Mouse (Mus musculus): ENCODE measurements around the gene Catsperz. TPM values are rescaled to one million over a fixed set of nuclear protein-coding genes. Genes with fewer than 3 reads are reported as not detected.

Gene Catsperz
- polyA plus RNA-seq, 1 experiment from 2014 or later: 0.86 TPM

DNA sequence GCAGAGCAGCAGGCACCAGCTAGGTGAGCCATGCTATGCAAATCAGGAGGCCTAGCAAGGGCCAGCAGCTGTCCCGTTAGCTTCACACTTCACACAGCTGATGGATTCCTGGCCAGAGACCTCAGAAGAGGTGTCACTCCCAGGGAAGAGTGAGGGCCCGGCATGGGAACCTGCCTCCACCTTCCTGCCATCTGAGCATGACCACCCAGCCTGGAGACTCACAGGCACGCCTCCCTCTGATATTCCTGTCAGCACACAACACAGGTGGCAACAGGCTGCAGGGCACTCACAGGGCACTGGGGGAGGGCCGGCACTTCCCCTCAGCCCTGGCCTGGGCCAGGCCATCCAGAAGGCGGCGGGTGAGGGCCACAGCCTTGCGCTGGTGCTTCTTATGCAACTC is 30.2 kb upstream of the Catsperz start:
- peaks cover 50% of the 10 kb centered on the region for H3K36me3 ChIP-seq
- H3K9ac ChIP-seq: peak overlapping the region; percentile 35; the same call in 1 of the 2 replicates
- no peak overlapping the region for H3K27ac ChIP-seq
- no peak for ATAC-seq (ENCODE audit: low FRiP score)
- H3K4me1 ChIP-seq (replicated peaks): peaks cover 16% of the 10 kb centered on the region
- no peaks in the 10 kb centered on the region for H3K9me3 ChIP-seq
- H3K4me2 ChIP-seq: no peak overlapping the region
- no peaks in the 10 kb centered on the region for H3K27me3 ChIP-seq
- H3K4me3 ChIP-seq: no peak overlapping the region
- WGBS: 84% methylated on average over 7 of the region's 7 CpGs

- Histone ChIP-seq H3K27ac (no peak overlapping the region), H3K27me3 (no peaks in the 10 kb centered on the region), H3K9me3 (no peaks in the 10 kb centered on the region), H3K4me2 (no peak overlapping the region), H3K4me3 (no peak overlapping the region), H3K4me1 (replicated peaks) (peaks cover 26% of the 10 kb centered on the region), H3K36me3 (peaks cover 44% of the 10 kb centered on the region), H3K9ac (peak overlapping the region; percentile 31; the same call in 1 of the 2 replicates)
- 44% methylated on average over 9 of the region's 9 CpGs for WGBS
- ATAC-seq (ENCODE audit: low FRiP score): no peak
These were observed 28.9 kb upstream of the Catsperz start for GRCm38 (mm10) chr19:6954046-6954445.

DNA sequence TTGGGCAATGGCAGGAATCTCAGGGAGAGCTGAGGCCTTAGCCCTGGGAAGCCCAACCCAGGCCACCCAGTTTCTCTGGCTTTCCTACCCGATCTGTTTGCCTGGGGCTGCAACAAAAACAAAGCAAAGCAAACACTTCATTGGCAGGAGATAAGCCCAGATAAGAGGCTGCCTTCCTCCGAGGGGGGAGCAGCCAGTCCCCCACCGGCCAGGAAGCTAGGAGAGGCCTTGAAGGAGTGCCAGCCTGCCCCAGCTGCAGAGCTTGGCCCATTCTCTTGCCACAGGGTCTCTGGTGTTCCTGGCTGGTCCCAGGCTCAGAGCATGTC is 27.5 kb upstream of the Catsperz start:
- peak overlapping the region; percentile 98 for H3K4me2 ChIP-seq
- H3K9me3 ChIP-seq: no peaks in the 10 kb centered on the region
- peaks cover 36% of the 10 kb centered on the region for H3K36me3 ChIP-seq
- H3K4me1 ChIP-seq (replicated peaks): peaks cover 26% of the 10 kb centered on the region
- H3K27ac ChIP-seq: peak overlapping the region; percentile 96
- peak overlapping the region; percentile 59 for H3K4me3 ChIP-seq
- no peaks in the 10 kb centered on the region for H3K27me3 ChIP-seq
- 41% methylated on average over 3 of the region's 3 CpGs for WGBS
- ATAC-seq (ENCODE audit: low FRiP score): no peak
- peak overlapping the region; percentile 80 for H3K9ac ChIP-seq

GRCm38 (mm10) chr19:6951994-6952711 is 27.0 kb upstream of the Catsperz start:
- Histone ChIP-seq H3K27ac (peak overlapping the region; percentile 96), H3K9me3 (no peaks in the 10 kb centered on the region), H3K9ac (peak overlapping the region; percentile 80), H3K4me1 (replicated peaks) (peaks cover 26% of the 10 kb centered on the region), H3K36me3 (peaks cover 36% of the 10 kb centered on the region), H3K4me3 (peak overlapping the region; percentile 59), H3K27me3 (no peaks in the 10 kb centered on the region), H3K4me2 (peak overlapping the region; percentile 98)
- ATAC-seq (ENCODE audit: low FRiP score): peak; percentile 24
- 4% methylated on average over 31 of the region's 31 CpGs for WGBS

DNA sequence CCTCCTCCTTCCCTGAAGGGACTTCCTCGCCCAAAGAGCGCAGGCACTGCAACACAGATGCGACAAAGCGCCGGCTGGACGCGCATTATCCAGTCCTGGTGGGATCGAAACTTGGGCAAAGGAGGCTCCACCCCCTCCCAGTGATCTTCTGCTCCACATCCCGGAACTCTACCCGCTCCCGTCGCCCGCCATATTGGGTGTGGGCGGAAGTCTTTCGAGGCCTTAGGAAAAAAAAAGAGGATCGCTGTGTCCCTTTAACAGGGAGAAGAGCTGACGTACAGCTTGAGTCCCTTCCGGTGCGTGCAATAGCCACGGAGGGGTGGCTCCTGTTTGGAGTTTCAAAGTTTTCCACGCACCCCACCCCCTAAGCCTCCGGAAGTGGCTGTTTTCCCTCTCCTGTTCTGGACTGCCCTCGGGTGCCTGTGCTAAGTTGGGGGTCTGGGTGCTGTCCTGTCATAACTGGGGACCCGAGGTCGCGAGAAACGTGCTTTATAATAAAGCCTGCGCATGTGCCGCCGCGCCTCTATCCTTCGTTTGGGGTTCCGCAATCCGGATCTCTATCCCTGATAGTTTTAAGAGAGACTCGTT is 26.3 kb upstream of the Catsperz start:
- Histone ChIP-seq H3K27ac (peak overlapping the region; percentile 96), H3K27me3 (no peaks in the 10 kb centered on the region), H3K36me3 (peaks cover 32% of the 10 kb centered on the region), H3K4me2 (peak overlapping the region; percentile 98), H3K4me1 (replicated peaks) (peaks cover 26% of the 10 kb centered on the region), H3K9me3 (no peaks in the 10 kb centered on the region), H3K4me3 (peak overlapping the region; percentile 59), H3K9ac (peak overlapping the region; percentile 80)
- WGBS: under 1% methylated on average over 35 of the region's 35 CpGs
- peak; percentile 70 for ATAC-seq (ENCODE audit: low FRiP score)

DNA sequence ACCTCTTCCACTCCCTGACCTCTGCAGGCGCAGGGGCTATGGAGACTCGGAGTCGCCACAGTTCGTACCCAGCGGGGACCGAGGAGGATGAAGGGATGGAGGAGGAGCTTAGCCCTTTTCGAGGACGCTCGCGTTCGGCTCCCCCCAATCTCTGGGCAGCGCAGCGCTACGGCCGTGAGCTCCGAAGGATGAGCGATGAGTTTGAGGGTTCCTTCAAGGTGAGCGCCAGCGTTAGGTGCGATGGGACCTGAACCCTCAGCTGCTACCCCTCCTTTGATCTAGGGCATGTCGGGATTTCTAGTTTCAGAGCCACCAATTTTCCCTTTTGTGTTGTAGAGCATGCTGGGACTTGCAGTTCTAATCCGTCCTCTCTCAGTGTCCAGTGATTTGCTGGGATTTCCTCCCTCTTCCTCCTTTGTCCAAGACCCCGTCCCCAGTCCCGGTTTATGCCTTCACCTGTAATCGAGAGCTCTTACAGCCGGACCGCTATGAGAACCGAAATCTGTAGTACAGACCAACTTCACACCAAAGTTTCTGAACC is 25.5 kb upstream of the Catsperz start:
- peaks cover 26% of the 10 kb centered on the region for H3K4me1 ChIP-seq (replicated peaks)
- peaks cover 29% of the 10 kb centered on the region for H3K36me3 ChIP-seq
- H3K27me3 ChIP-seq: no peaks in the 10 kb centered on the region
- peak overlapping the region; percentile 96 for H3K27ac ChIP-seq
- peak overlapping the region; percentile 98 for H3K4me2 ChIP-seq
- peak overlapping the region; percentile 59 for H3K4me3 ChIP-seq
- peak overlapping the region; percentile 80 for H3K9ac ChIP-seq
- WGBS: under 1% methylated on average over 28 of the region's 28 CpGs
- ATAC-seq (ENCODE audit: low FRiP score): peak; percentile 44
- H3K9me3 ChIP-seq: no peaks in the 10 kb centered on the region

- H3K4me1 ChIP-seq (replicated peaks): peaks cover 26% of the 10 kb centered on the region
- H3K4me2 ChIP-seq: peak overlapping the region; percentile 98
- no peak for ATAC-seq (ENCODE audit: low FRiP score)
These were observed 24.8 kb upstream of the Catsperz start for GRCm38 (mm10) chr19:6949951-6950350.

GRCm38 (mm10) chr19:6949532-6949931 is 24.4 kb upstream of the Catsperz start:
- H3K36me3 ChIP-seq: peaks cover 27% of the 10 kb centered on the region
- H3K4me1 ChIP-seq (replicated peaks): peaks cover 26% of the 10 kb centered on the region
- 91% methylated on average over 5 of the region's 5 CpGs for WGBS
- peak overlapping the region; percentile 59 for H3K4me3 ChIP-seq
- H3K4me2 ChIP-seq: peak overlapping the region; percentile 98; the same call in 1 of the 2 replicates
- H3K27me3 ChIP-seq: no peaks in the 10 kb centered on the region
- peak overlapping the region; percentile 96 for H3K27ac ChIP-seq
- peak overlapping the region; percentile 39; the same call in 1 of the 2 replicates for H3K9ac ChIP-seq
- no peaks in the 10 kb centered on the region for H3K9me3 ChIP-seq
- no peak for ATAC-seq (ENCODE audit: low FRiP score)

More at GRCm38 (mm10) chr19:6949951-6950350, 24.8 kb upstream of the Catsperz start:
- H3K9me3 ChIP-seq: no peaks in the 10 kb centered on the region
- peak overlapping the region; percentile 96 for H3K27ac ChIP-seq
- peaks cover 29% of the 10 kb centered on the region for H3K36me3 ChIP-seq
- H3K4me3 ChIP-seq: peak overlapping the region; percentile 59
- no peaks in the 10 kb centered on the region for H3K27me3 ChIP-seq
- peak overlapping the region; percentile 80 for H3K9ac ChIP-seq
- 40% methylated on average over 5 of the region's 5 CpGs for WGBS

GRCm38 (mm10) chr19:6948186-6948585 is 23.0 kb upstream of the Catsperz start:
- Histone ChIP-seq H3K27me3 (no peaks in the 10 kb centered on the region), H3K4me1 (replicated peaks) (peaks cover 26% of the 10 kb centered on the region), H3K36me3 (peaks cover 22% of the 10 kb centered on the region), H3K9ac (no peak overlapping the region), H3K9me3 (no peaks in the 10 kb centered on the region), H3K4me3 (no peak overlapping the region), H3K4me2 (no peak overlapping the region), H3K27ac (0 out of 2 replicates have a peak overlapping the region, but pooled peaks have one; percentile 8)
- WGBS: 68% methylated on average over 4 of the region's 4 CpGs
- ATAC-seq (ENCODE audit: low FRiP score): no peak

DNA sequence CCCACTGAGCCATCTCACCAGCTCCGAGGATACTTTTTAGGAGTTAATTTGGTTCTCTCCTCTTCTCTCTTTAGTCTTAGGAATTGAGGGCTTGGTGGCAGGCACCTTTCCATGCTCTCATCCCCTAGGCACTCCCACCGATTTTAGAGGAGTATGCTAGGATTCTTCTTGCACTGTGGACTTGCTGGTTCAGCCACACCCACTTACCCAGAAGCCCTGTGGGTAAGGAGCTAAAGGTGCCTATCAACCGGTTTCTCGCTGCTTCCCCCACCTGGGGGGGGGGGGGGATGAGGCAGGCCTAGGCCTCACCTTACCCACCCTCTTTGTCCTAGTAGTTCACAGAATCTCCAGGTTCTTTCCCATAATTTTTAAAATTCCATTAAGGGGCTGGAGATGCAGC is 22.6 kb upstream of the Catsperz start:
- Histone ChIP-seq H3K4me3 (no peak overlapping the region), H3K27ac (0 out of 2 replicates have a peak overlapping the region, but pooled peaks have one; percentile 8), H3K27me3 (no peaks in the 10 kb centered on the region), H3K9me3 (no peaks in the 10 kb centered on the region), H3K4me1 (replicated peaks) (peaks cover 26% of the 10 kb centered on the region), H3K9ac (no peak overlapping the region), H3K36me3 (peaks cover 22% of the 10 kb centered on the region), H3K4me2 (no peak overlapping the region)
- WGBS: 63% methylated on average over 4 of the region's 4 CpGs
- ATAC-seq (ENCODE audit: low FRiP score): no peak

DNA sequence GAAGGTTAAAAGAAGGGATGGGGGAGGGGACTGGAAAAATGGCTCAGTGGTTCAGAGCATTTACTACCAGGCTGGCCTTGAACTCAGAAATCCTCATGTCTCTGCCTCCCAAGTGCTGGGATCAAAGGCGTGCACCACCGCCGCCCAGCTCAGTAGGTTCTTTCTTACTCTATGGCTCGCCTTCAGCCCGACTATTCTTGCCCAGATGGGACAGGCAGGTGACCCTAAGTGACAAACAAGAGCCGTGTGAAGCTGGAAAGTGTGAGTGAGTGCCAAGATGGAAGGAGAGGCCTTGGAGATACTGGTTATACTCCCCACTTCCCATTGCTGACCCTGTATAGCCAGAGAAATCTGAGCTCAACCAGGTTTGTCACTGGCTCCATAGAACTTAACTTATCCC is 18.5 kb upstream of the Catsperz start:
- H3K4me1 ChIP-seq (replicated peaks): peaks cover 35% of the 10 kb centered on the region
- no peaks in the 10 kb centered on the region for H3K27me3 ChIP-seq
- 96% methylated on average over 6 of the region's 6 CpGs for WGBS
- H3K4me2 ChIP-seq: no peak overlapping the region
- no peaks in the 10 kb centered on the region for H3K9me3 ChIP-seq
- no peak overlapping the region for H3K4me3 ChIP-seq
- H3K27ac ChIP-seq: no peak overlapping the region
- H3K36me3 ChIP-seq: peaks cover 12% of the 10 kb centered on the region
- H3K9ac ChIP-seq: no peak overlapping the region
- no peak for ATAC-seq (ENCODE audit: low FRiP score)

DNA sequence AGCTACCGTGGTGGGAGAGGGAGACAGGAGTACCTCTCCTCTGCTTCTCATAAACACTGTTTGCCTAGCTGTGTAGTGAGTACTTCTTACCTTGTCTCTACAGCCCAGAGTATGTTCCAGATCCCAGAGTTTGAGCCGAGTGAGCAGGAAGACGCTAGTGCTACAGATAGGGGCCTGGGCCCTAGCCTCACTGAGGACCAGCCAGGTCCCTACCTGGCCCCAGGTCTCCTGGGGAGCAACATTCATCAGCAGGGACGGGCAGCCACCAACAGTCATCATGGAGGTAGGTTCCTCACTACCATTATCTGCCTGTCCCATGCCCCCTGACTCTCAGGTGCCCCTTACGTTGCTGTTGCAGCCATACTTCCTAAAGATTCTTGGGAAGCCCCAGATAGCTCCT is 17.6 kb upstream of the Catsperz start:
- no peak; the same call in 1 of the 2 replicates for ATAC-seq (ENCODE audit: low FRiP score)
- WGBS: 28% methylated on average over 5 of the region's 5 CpGs
- Histone ChIP-seq H3K4me3 (peak overlapping the region; percentile 84), H3K27me3 (0 out of 2 replicates have a peak, but pooled peaks cover 4% of the 10 kb centered on the region), H3K4me2 (peak overlapping the region; percentile 98), H3K27ac (peak overlapping the region; percentile 97), H3K9ac (peak overlapping the region; percentile 97), H3K4me1 (replicated peaks) (peaks cover 44% of the 10 kb centered on the region), H3K36me3 (peaks cover 18% of the 10 kb centered on the region), H3K9me3 (no peaks in the 10 kb centered on the region)
